Mouse (Mus musculus) neural tube, embryonic 10.5 days (tissue): Measurements from ENCODE around the gene Mn1.

Source experiments
- DNase-seq: peaks from one replicate; pipeline ENCODE4 v3.0.0-alpha.2; 2017; ENCODE audit warnings: low spot score; ENCODE audit errors: extremely low spot score

Gene Mn1

GRCm38 (mm10) chr5:111409412-111410044, 7.6 kb upstream of the Mn1 start:
- no peak for DNase-seq

DNA sequence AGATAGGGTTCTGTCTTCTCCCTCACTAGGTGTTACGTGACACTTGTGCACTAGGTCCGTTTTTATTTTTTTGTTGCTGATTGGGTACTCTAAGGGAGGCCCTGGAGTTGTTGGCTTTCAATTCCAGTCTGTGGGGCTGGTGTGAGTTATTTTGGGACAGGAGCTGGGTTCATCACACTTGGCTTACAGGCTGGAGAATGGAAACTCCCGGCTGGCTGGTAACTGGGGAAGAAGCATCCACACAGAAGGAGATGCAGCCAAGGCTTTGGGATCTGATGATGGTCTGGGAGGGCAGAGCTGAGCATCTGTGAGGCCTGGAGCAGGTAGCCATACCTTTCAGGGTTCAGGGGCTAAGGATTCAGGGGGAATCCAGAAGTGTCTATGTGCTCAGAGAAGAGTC, 6.5 kb upstream of the Mn1 start:
- no peak for DNase-seq

- peak; percentile 75 for DNase-seq
These were observed 3.0 kb upstream of the Mn1 start for GRCm38 (mm10) chr5:111414192-111414591.

DNA sequence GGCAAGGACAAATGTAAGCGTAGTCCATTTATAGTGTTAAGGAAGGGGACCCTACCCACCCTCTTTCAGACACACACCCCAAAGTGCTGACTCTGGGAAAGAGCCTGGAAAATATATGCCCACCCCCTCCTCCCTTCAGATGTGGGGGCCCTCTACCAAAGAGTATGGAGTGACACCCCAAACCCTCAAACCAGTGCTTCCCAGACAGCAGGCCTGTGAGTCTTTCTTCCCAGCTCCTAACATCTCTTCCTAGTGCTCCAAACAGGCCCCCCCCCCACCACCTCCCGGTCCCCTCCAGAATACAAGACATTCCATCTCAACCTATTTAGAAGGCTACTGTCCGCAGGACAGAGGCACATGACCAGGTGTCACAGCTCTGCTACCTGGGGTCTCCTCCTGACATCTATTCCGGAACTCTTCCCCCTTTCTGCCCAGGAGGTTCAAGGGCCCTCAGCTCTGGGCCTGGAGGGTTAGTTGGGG, 2.4 kb upstream of the Mn1 start:
- no peak for DNase-seq

DNA sequence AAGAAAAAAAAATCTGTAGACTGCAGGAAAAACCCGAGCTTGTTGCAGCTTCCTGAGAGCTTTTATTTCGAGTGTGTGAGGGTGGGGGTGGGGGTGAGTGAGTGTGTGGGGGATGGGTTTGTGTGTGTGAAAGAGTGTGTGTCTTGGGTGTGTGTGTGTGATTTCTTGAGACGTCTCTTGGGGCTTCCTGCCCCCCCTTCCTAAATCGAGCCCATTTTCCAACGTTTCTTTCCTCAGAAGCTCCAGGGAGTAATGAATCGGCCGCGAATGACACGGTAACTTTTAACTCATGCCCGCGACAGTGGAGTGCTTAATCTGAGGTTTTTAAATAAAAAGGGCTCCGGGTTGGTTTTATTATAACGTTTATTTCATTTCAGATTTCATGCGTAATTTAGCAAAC, 1.6 kb upstream of the Mn1 start:
- DNase-seq, result no peak

DNA sequence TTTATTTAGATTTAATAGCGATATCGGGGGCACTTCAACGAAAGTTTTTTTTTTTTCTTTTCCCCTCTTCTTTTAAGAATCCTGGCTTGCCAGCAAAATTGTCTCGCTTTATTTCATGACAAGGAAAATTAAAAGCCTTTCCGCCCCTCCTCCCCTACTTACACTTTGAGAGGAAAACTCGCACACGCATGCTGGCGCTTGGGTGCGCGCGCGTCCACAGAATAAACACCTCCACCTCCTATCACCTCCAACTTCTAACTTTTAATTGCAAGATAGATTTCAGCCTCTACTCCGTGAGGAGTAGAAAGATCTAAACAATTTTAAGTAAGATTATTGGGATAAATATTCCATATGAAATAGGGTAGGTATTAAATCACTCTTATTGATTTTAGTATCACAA, 1.1 kb upstream of the Mn1 start:
- no peak for DNase-seq

- peak; percentile 78 for DNase-seq
These were observed 393 bp downstream of the Mn1 start for GRCm38 (mm10) chr5:111417378-111418131.

GRCm38 (mm10) chr5:111418202-111419120, 1.3 kb downstream of the Mn1 start:
- peak; percentile 80 for DNase-seq

DNA sequence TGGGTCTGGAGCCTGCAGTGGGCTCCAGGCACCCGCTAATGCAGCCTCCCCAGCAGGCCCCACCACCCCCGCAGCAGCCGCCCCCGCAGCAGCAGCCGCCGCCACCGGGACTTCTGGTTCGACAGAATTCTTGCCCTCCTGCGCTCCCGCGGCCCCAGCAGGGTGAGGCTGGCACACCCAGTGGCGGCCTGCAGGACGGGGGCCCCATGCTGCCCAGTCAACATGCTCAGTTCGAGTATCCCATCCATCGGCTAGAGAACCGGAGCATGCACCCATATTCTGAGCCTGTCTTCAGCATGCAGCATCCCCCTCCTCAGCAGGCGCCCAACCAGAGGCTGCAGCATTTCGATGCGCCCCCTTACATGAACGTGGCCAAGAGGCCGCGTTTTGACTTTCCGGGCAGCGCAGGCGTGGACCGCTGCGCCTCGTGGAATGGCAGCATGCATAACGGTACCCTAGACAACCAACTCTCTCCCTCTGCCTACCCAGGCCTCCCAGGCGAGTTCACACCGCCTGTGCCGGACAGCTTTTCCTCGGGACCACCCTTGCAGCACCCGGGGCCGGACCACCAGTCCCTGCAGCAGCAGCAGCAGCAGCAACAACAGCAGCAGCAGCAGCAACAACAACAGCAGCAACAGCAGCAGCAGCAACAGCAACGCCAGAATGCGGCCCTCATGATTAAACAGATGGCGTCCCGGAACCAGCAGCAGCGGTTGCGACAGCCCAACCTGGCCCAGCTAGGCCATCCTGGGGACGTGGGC, 2.1 kb downstream of the Mn1 start:
- peak; percentile 77 for DNase-seq

- DNase-seq, result peak; percentile 71
These were observed 3.0 kb downstream of the Mn1 start for GRCm38 (mm10) chr5:111420011-111420691.

GRCm38 (mm10) chr5:111420896-111421295, 3.7 kb downstream of the Mn1 start:
- DNase-seq, result peak; percentile 46

DNA sequence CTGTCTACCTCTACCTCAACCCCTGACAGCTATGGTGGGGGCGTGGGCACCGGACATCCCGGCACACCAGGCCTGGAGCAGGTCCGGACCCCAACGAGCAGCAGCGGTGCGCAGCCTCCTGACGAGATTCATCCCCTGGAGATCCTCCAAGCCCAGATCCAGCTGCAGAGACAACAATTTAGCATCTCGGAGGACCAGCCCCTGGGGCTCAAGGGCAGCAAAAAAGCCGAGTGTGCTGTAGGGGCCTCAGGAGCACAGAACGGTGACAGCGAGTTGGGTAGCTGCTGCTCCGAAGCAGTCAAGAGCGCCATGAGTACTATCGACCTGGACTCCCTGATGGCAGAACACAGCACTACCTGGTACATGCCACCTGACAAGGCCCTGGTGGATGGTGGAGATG, 4.3 kb downstream of the Mn1 start:
- DNase-seq, result peak; percentile 45

GRCm38 (mm10) chr5:111422058-111422800, 5.1 kb downstream of the Mn1 start:
- no peak for DNase-seq

GRCm38 (mm10) chr5:111423011-111423410, 5.8 kb downstream of the Mn1 start:
- DNase-seq, result no peak

GRCm38 (mm10) chr5:111423616-111424015, 6.5 kb downstream of the Mn1 start:
- DNase-seq, result no peak

GRCm38 (mm10) chr5:111425813-111426212, 8.7 kb downstream of the Mn1 start:
- DNase-seq, result no peak

DNA sequence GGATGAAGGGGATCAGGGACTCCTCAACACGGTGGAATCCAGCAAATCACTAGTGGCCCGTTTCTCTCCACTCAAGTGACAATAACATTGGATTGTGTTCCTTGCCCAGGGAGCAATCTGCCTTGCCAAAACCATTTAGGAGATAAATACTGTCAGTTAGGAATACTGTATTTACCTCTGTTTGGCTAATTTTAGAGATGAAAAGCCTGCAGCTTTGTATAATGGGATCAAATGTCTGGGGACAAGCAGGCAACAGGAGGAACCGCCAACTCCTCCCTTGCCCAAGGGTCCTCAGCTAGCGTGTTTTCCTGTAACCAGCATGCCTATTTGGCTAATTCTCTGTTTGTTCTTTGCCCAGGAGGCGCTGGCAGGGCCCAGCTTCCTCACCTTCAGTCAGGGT, 9.1 kb downstream of the Mn1 start:
- no peak for DNase-seq

DNA sequence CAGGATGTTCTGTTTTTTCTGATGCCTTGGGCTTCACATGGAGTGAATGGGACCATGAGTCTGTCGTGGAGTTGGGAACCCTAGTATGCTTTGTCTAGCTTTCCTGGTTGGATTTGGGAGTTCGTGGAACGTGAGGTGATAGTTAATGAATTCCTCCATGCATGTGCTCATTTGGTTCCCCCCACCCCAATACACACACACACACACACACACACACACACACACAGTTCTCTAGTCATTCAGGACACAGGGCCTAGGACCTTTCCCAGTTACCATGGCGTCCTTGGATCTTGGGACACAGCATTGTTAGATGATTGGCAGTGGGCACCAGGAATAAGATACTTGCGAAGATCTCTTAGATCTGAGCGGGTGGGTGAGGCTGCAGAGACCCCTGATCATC, 11.7 kb downstream of the Mn1 start:
- DNase-seq, result no peak

GRCm38 (mm10) chr5:111429726-111430125, 12.6 kb downstream of the Mn1 start:
- no peak for DNase-seq
